27 mouse cellular contexts compared by ENCODE assay signal in genomic region chr6:98246449-98246848, GRCm38 (mm10).
"Had no signal": no experiment of that assay in that cellular context is flagged by ENCODE, and none has a peak within 500 bp of the region (broad histone marks: within the 10 kb centered on the region; RNA-seq: fewer than 3 reads in every experiment).

No protein-coding gene starts in this region.

- H3K27me3 ChIP-seq: limb, embryonic 12.5 days; limb, embryonic 15.5 days; lung, embryonic 15.5 days; megakaryocyte, embryonic 14.5 days; midbrain, embryonic 13.5 days; neural tube, embryonic 13.5 days; stomach, embryonic 15.5 days had no signal

- H3K4me2 ChIP-seq: limb, embryonic 12.5 days; limb, embryonic 15.5 days; liver, embryonic 11.5 days; lung, embryonic 15.5 days; midbrain, embryonic 13.5 days; neural tube, embryonic 13.5 days; stomach, embryonic 15.5 days had no signal

- DNase-seq: kidney, adult 2 months; kidney, postnatal 25 days; layer of hippocampus, adult 9-11 months; liver, postnatal 0 days; lung, postnatal 10 days; lung, postnatal 36 days; retina, postnatal 1 day; right cerebral cortex, postnatal 25 days; spleen, adult 18-20 months; thymus, adult 18-20 months; thymus, postnatal 14 days; thymus, postnatal 4 days had no signal

- H3K4me3 ChIP-seq: layer of hippocampus, adult 2 months; limb, embryonic 12.5 days; limb, embryonic 15.5 days; lung, embryonic 15.5 days; megakaryocyte, embryonic 14.5 days; midbrain, embryonic 10.5 days; midbrain, embryonic 13.5 days; myocyte; neural tube, embryonic 13.5 days; stomach, embryonic 15.5 days had no signal

- H3K36me3 ChIP-seq: limb, embryonic 12.5 days; limb, embryonic 15.5 days; lung, embryonic 15.5 days; midbrain, embryonic 10.5 days; midbrain, embryonic 13.5 days; neural tube, embryonic 13.5 days; stomach, embryonic 15.5 days had no signal

- H3K9me3 ChIP-seq: limb, embryonic 12.5 days; limb, embryonic 15.5 days; lung, embryonic 15.5 days; midbrain, embryonic 10.5 days; midbrain, embryonic 13.5 days; neural tube, embryonic 13.5 days; stomach, embryonic 15.5 days had no signal

- H3K27ac ChIP-seq: kidney, postnatal 0 days; layer of hippocampus, adult 2 months; limb, embryonic 12.5 days; limb, embryonic 15.5 days; liver, embryonic 14.5 days; lung, embryonic 15.5 days; midbrain, embryonic 10.5 days; midbrain, embryonic 13.5 days; neural tube, embryonic 13.5 days; stomach, embryonic 15.5 days had no signal

- H3K9ac ChIP-seq: limb, embryonic 12.5 days; limb, embryonic 15.5 days; liver, embryonic 14.5 days; liver, postnatal 0 days; lung, embryonic 15.5 days; midbrain, embryonic 13.5 days; neural tube, embryonic 13.5 days; stomach, embryonic 15.5 days had no signal

- H3K4me1 ChIP-seq: lung, embryonic 15.5 days; megakaryocyte, embryonic 14.5 days; stomach, embryonic 15.5 days had no signal

- ATAC-seq: intestine, postnatal 0 days; liver, postnatal 0 days; midbrain, embryonic 13.5 days; midbrain, embryonic 16.5 days had no signal
